Mouse (Mus musculus) liver, postnatal 0 days (tissue): Measurements from ENCODE around the gene Arhgap30. TPM values are rescaled to one million over a fixed set of nuclear protein-coding genes. Genes with fewer than 3 reads are reported as not detected.

Experiments
- ATAC-seq: fragments of 200-750 bp; cut with Nextera tagmentation; 2 replicates; pipeline ENCODE4 v1.8.0; 2017; ENCODE audit warnings: mild to moderate bottlenecking, moderate library complexity
- DNase-seq: peaks from one replicate; pipeline ENCODE4 v3.0.0-alpha.2; 2016
- H3K27ac ChIP-seq: fragments of 300-500 bp; sonication (generic); 2 replicates; pipeline ENCODE4 v1.5.1; 2014; ENCODE audit warnings: antibody characterized with exemption, moderate library complexity, mild to moderate bottlenecking, low read depth
- H3K27me3 ChIP-seq: fragments of 300-500 bp; sonication (generic); 2 replicates; pipeline ENCODE4 v1.6.1; 2014; ENCODE audit warnings: low read length, control low read depth, mixed read lengths; ENCODE audit not compliant: insufficient read depth
- H3K36me3 ChIP-seq: fragments of 300-500 bp; sonication (generic); replicated peaks from 2 replicates; pipeline ENCODE4 v1.6.1; 2014; ENCODE audit warnings: mild to moderate bottlenecking, control low read depth, low read length, moderate library complexity, mixed read lengths; ENCODE audit not compliant: insufficient read depth
- H3K4me1 ChIP-seq: fragments of 300-500 bp; sonication (generic); 2 replicates; pipeline ENCODE4 v1.6.1; 2014; ENCODE audit warnings: antibody characterized with exemption, mild to moderate bottlenecking, control low read depth; ENCODE audit not compliant: insufficient read depth
- H3K4me2 ChIP-seq: fragments of 300-500 bp; sonication (generic); 2 replicates; pipeline ENCODE4 v1.6.1; 2014; ENCODE audit warnings: low read depth, mild to moderate bottlenecking, low read length, moderate library complexity, mixed read lengths
- H3K4me3 ChIP-seq: fragments of 300-500 bp; sonication (generic); 2 replicates; pipeline ENCODE4 v1.5.1; 2014; ENCODE audit warnings: low read depth, low read length
- H3K9ac ChIP-seq: fragments of 300-500 bp; sonication (generic); replicated peaks from 2 replicates; pipeline ENCODE4 v1.6.1; 2014; ENCODE audit warnings: mild to moderate bottlenecking, moderate library complexity
- H3K9me3 ChIP-seq: fragments of 300-500 bp; sonication (generic); 2 replicates; pipeline ENCODE4 v1.6.1; 2016; ENCODE audit warnings: mild to moderate bottlenecking, control low read depth, low read length, mixed read lengths
- CTCF ChIP-seq: sonication (generic); IDR thresholded peaks from 2 replicates; pipeline ENCODE4 v1.5.1; 2016; ENCODE audit warnings: antibody characterized with exemption, low read depth
- EP300 ChIP-seq: IDR thresholded peaks from 2 replicates; pipeline ENCODE4 v1.6.1; 2016; ENCODE audit warnings: antibody characterized with exemption, low read depth, mild to moderate bottlenecking
- WGBS: fragments of 180-500 bp; shearing (Covaris S2); extraction: QIAGEN DNeasy Blood & Tissue Kit; methylation state at CpG from one replicate; pipeline ENCODE4 v1.1.7; 2014; ENCODE audit not compliant: insufficient replicate concordance; 5-methylcytosine and 5-hydroxymethylcytosine counted together
- polyA plus RNA-seq: library from polyadenylated mRNA; unstranded; fragments of >200 nt; fragmentation: Nextera tagmentation; extraction: Ambion mirVana; gene quantifications from 2 replicates; pipeline ENCODE4 v1.2.1, GENCODE M21; 2015

The Arhgap30 gene
- polyA plus RNA-seq, 1 experiment from 2014 or later = 7.0 TPM

DNA sequence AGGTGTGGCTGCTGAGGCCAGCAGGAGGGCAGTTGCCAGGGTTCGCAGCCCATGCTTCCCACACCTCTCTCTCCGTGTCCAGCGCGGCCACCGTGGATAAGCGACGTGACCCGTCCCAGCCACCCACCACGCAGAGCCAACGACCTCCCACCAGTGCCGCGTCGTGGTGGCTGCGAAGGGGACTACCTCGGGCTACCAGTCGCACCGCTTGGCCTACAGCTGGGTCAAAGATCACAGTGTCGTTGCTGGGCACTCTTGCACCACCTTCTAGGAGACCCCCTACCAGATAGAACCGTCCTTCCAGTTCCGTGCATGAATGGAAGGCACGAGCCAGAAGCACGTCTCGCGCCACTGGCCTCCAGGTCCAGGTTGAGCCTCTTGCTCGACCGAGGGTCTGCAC is 28.5 kb upstream of the Arhgap30 start:
- WGBS = 20% methylated on average over 26 of the region's 26 CpGs
- ATAC-seq (peak; percentile 7), DNase-seq (no peak)
- Histone ChIP-seq H3K27me3 (no peaks in the 10 kb centered on the region), H3K4me2 (peak overlapping the region; percentile 85), H3K4me1 (peaks cover 5% of the 10 kb centered on the region; the same call in 1 of the 2 replicates), H3K27ac (no peak overlapping the region), H3K36me3 (peaks cover 22% of the 10 kb centered on the region), H3K9ac (peak overlapping the region; percentile 60), H3K9me3 (no peaks in the 10 kb centered on the region), H3K4me3 (peak overlapping the region; percentile 61)
- TF ChIP-seq CTCF = no peak
- no peak for TF ChIP-seq EP300

DNA sequence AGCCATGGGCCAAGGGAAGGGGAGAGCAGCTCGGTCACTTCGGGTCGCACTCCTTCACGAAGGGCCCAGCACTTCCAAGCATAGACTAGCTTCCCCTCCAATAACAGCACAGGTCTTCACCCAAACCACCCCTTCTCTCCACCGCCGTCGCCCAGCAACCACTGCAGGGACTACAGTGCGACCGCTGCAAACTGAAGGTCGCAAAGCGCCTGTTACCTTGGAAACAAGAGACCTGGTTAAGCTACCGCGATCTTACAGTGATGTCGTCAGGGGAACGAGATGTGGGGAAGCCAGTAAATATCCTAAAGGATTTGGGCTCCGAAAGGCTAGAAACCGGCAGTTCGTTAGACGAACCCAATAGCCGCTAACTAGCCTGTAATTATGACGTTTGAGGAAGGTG is 28.1 kb upstream of the Arhgap30 start, which contains the start of gene Klhdc9:
Gene Klhdc9, minus strand, starts transcription at position 143 of the 400 bp plus-strand sequence.
- Histone ChIP-seq H3K36me3 (peaks cover 22% of the 10 kb centered on the region), H3K4me2 (peak within 1 kb of the TSS; percentile 85), H3K4me3 (peak within 1 kb of the TSS; percentile 61), H3K4me1 (peaks cover 5% of the 10 kb centered on the region; the same call in 1 of the 2 replicates), H3K9ac (peak within 1 kb of the TSS; percentile 60), H3K9me3 (no peaks in the 10 kb centered on the region), H3K27ac (peak within 1 kb of the TSS; percentile 67; the same call in 1 of the 2 replicates), H3K27me3 (no peaks in the 10 kb centered on the region)
- DNase-seq = peak; percentile 90
- peak; percentile 97 for ATAC-seq
- TF ChIP-seq EP300 (no peak), CTCF (no peak)
- WGBS = 3% methylated on average over 21 of the region's 21 CpGs

DNA sequence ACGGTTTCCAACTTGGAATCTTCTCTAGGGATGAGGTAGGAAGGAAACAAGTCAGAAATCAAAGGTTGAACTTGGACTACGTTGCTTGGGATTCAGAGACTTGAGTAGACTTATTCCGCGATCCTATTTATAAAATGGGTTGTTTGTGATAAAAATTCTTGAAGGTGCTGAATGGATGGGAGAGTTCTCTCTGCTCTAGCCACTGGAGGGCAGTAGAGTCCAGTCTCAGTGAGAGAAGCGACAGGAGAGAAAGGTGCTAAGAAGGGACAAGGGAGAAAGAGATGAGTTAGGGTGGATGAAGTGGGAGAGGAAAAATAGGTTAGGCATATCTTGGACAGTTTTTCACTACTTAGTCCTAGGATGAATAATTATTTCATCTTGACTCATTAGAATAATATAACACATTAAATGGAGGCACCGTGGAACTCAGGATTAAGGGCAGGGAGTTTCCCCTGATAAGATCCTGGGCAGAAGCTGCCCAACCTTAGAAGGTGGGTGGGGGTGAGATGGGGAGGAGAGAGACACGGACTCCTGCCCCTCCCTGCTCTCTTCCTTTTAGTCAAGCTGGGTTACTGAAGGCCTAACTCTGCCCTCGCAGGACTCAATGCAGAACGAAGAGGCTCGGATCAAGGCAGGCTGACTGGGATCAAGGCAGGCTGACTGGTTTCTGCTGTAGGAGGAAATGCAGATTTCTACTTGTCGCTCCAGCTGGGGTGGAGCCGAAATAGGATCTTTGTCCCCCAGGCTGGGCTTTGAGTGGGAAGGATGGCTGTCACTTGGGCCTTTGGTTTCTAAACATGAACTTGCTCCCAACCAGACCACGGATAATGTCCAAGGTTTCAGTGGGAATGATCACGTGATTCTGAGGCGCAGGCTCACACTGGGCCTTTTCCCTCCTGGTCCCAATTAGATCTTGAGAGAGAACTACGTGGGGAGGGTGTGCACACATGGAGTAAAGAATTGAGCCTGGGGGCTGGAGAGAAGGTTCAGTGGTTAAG is 27.3 kb upstream of the Arhgap30 start:
- Histone ChIP-seq H3K36me3 (peaks cover 22% of the 10 kb centered on the region), H3K4me2 (peak overlapping the region; percentile 85), H3K27ac (peak overlapping the region; percentile 67; the same call in 1 of the 2 replicates), H3K4me1 (peaks cover 5% of the 10 kb centered on the region; the same call in 1 of the 2 replicates), H3K4me3 (peak overlapping the region; percentile 61), H3K9me3 (no peaks in the 10 kb centered on the region), H3K9ac (peak overlapping the region; percentile 60), H3K27me3 (no peaks in the 10 kb centered on the region)
- ATAC-seq (peak; percentile 83), DNase-seq (peak; percentile 78)
- WGBS = 42% methylated on average over 16 of the region's 16 CpGs
- TF ChIP-seq EP300 = no peak
- TF ChIP-seq CTCF = peak; percentile 97

DNA sequence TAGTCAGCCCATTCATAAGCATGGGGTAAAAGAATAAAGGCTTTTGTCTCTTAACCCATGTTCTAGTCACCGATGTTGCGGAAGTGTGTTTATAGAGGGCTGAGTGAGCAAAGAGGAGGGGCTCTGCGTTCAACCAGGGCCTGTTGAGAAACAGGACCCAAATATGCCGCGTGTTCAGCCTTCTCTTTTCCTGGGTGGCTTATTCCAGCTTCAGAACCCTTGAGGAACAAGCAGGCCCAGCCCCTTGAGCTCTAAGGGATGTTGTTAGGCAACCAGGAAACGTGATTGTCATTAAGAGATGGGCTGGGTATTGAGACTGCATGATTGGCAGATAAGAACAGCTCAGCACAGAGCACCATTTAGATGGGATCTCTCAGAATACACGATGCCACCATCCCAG is 22.8 kb upstream of the Arhgap30 start:
- DNase-seq = no peak
- 48% methylated on average over 7 of the region's 7 CpGs for WGBS

DNA sequence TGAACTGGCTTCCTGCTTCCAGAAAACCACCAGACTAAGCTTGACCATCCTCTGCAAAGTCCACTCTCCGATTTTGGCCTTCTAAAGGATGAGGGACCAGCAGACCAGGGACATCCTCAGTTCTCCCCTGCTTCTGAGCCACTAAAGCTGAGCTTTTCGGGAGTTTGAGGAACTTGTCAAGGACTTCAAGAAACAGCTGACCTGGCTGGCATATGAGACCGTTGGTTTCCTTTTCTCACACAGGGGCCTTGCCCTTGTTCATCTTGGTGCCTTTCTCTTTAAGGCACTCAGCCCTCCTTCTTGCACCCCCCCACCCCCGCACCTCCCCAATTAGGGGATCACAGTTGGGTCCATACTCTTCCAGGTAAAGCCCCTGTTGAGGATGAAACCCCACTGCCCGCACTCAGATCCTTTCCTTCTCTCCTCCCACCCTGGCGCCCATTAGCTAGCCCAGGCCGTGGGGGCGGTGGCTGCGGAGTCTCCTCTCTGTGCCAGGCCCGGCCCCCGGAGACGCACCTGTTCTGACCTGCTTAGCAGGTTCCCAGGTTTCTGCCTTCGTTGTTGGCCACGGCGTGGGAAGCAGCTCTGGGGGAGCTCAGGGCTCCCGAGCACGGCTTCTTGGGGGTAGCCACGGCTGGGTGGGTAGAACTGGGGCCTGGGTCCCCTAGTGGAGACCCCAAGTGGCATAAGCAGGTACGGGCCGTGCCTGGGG is 18.8 kb upstream of the Arhgap30 start, which contains the start of gene Nectin4:
Gene Nectin4, plus strand, starts transcription at position 255 of the 712 bp plus-strand sequence.
- DNase-seq = no peak
- no peak within 1 kb of the TSS; the same call in 1 of the 2 replicates for H3K9ac ChIP-seq

More for the DNA sequence above, 22.8 kb upstream of the Arhgap30 start:
- 0 out of 2 replicates have a peak, but pooled peaks cover 2% of the 10 kb centered on the region for H3K4me1 ChIP-seq
- H3K27ac ChIP-seq = no peak overlapping the region
- TF ChIP-seq CTCF (no peak), EP300 (no peak)
- no peaks in the 10 kb centered on the region for H3K36me3 ChIP-seq
- H3K4me3 ChIP-seq = no peak overlapping the region
- H3K9ac ChIP-seq = no peak overlapping the region
- no peaks in the 10 kb centered on the region for H3K27me3 ChIP-seq
- no peak overlapping the region for H3K4me2 ChIP-seq
- ATAC-seq = no peak
- no peaks in the 10 kb centered on the region for H3K9me3 ChIP-seq

More for the DNA sequence above, 18.8 kb upstream of the Arhgap30 start, which contains the start of gene Nectin4:
- ATAC-seq = no peak
- Histone ChIP-seq H3K27me3 (0 out of 2 replicates have a peak, but pooled peaks cover 3% of the 10 kb centered on the region), H3K27ac (no peak within 1 kb of the TSS; the same call in 1 of the 2 replicates), H3K4me2 (peak within 1 kb of the TSS; percentile 51), H3K36me3 (no peaks in the 10 kb centered on the region), H3K4me1 (0 out of 2 replicates have a peak, but pooled peaks cover 2% of the 10 kb centered on the region), H3K9me3 (no peaks in the 10 kb centered on the region), H3K4me3 (no peak within 1 kb of the TSS)
- TF ChIP-seq CTCF = no peak
- TF ChIP-seq EP300 = no peak
- WGBS = 46% methylated on average over 20 of the region's 20 CpGs
